Mouse (Mus musculus): ENCODE data around the gene Slc36a2.

The Slc36a2 gene

DNA sequence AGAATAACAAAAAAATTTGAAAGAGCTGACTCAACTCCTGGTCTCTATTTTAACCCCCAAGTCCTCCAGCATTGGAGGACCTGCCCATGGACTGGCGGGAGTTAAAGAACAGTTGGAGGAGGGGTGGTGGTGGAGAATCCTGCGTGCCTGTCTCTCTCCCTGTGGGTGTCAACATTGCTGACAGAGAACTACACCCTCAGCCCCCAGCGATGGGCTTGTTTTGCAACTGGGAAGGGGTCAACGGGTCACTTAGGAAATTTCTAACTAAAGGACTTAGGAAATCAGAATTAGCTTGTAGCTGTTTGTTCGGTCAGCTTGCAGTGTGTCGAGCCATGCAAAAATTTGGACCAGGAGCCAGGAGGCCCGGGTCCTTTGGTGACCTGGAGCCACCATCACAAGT, 1.8 kb downstream of the Slc36a2 start:
- DNase-seq (ENCODE audit: low spot score): no peak

DNA sequence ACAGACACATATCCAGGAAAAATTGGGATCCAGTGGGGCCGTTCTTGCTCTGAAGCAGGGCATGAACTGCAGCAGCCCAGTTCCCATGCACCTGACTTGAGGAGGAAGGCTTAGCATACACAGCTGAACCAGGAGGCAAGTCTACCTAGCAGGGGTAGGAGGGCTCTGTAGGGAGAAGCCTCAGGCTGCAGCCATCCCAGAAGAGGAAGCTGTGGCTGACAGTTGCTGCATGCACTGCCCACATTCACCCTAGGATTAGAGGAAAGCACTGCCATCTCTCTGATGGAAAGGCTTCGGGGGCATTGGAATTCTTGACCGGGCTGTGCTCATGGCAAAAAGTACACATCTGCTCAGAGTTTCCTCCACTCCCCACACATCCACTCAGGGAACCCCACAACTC, 5.0 kb downstream of the Slc36a2 start:
- DNase-seq (ENCODE audit: low spot score): no peak

- DNase-seq (ENCODE audit: low spot score): no peak
These were observed 6.0 kb downstream of the Slc36a2 start for GRCm38 (mm10) chr11:55178830-55179229.

DNA sequence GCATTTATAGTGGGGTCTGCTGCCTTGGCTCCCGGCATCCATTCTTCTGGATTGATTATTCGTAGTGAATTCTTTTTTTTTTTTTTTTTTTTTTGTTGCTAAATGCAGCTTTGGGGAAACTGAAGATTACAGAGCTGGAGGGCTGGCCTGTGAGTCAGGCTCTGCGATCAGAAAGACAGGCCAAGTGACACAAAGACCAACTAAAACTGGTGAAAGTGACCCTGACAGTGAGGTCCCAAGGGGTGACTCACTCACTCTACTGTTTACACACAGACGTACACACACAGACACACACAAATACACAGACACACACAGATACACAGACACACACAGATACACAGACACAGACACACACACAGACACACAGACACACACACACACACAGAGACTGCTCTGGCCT, 14.4 kb downstream of the Slc36a2 start:
- DNase-seq (ENCODE audit: low spot score): no peak

- DNase-seq (ENCODE audit: low spot score): no peak
These were observed 16.0 kb downstream of the Slc36a2 start for GRCm38 (mm10) chr11:55168914-55169313.

GRCm38 (mm10) chr11:55168504-55168903, 16.4 kb downstream of the Slc36a2 start:
- DNase-seq (ENCODE audit: low spot score): no peak

- no peak for DNase-seq (ENCODE audit: low spot score)
These were observed 19.1 kb downstream of the Slc36a2 start for GRCm38 (mm10) chr11:55165748-55166147.

DNA sequence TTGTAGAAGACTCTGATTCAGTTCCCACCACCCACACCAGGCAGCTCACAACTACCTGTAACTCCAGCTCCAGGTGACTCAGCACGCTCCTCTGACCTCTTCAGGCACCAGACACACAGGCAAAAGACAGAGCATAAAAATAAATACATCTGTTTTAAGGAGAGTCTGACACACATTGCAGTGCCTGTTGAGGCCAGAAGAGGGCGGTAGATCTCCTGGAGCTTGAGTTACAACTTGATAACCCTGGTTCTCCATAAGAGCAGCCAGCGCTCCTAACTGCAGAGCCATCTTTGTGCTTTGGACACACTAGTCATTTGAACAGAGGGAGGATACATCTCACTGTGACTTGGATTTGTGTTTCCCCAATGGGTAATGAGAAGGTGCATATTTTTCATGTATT, 20.2 kb downstream of the Slc36a2 start:
- DNase-seq (ENCODE audit: low spot score): no peak

- peak; percentile 46 for DNase-seq (ENCODE audit: low spot score)
These were observed 22.2 kb downstream of the Slc36a2 start for GRCm38 (mm10) chr11:55162670-55163069.

DNA sequence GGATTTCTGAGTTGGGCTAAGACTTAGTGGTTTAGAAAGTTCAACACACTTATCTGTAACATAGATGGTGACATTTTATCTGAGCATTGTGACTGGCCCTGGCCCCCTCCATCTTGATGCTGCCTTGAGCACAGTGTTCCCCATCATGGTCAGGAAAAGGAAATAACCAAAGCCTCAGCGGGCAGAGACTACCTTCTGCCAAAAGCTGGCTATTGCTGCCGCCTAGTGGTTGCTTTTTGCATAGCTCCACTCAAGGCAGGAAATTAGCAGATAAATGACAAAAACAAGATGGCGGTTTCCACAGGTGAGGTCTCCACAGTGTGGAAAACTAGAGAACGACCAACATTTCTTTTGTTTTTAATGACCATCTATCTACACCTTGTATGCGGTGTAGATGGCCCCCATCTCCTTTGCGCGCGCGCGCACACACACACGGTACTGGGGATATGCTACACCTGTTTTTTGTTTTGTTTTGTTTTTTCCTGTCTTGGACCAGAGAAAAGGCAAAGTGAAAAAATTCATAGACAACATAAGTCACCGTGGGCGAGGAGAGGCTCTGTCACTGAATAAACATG, 26.0 kb downstream of the Slc36a2 start:
- peak; percentile 78 for DNase-seq (ENCODE audit: low spot score)

GRCm38 (mm10) chr11:55155070-55155421, 29.8 kb downstream of the Slc36a2 start:
- no peak for DNase-seq (ENCODE audit: low spot score)

- DNase-seq (ENCODE audit: low spot score): no peak
These were observed 30.3 kb downstream of the Slc36a2 start for GRCm38 (mm10) chr11:55154398-55155069.

DNA sequence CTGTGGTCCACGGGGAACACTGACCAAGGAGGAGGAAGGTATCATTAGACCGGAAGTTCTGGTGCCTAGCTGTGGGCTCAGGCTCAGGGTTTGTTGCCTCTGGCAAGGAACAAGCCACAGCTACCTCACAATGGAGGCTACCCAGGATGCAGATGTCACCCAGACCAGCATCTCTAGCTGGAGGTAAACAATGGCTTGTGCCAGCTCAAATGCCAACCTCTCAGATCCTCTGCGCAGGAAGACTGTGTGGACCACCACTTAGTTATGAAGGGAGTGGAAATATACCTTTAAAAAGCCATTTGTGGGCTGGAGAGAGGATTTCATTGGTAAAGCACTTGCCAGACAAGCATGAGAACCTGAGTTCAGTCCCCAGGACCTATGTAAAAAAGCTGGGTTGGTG, 33.3 kb downstream of the Slc36a2 start, which contains the start of gene Slc36a3:
Slc36a3 (minus strand) TSS at position 101 of the 400 bp plus-strand sequence.
- no peak for DNase-seq (ENCODE audit: low spot score)

GRCm38 (mm10) chr11:55148461-55148860, 36.4 kb downstream of the Slc36a2 start:
- no peak for DNase-seq (ENCODE audit: low spot score)

DNA sequence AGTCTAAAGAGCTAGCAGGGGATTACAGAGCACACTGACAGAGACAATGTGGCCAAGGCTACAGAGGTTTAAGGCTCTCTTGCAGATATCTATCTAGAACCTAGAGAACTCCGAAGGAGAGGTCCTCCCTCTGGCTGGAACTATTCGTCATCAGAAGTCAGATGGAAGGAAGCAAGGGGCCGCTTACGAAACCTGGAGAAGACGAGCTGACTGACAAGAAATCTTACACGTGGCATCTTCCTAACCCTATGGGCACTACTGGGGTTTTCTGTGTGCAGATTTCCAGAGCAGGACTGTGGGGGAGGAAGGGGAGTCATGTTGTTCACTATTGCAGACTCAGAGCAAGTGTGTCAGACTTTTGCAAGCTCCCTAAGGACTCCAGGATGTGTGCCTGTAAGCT, 37.5 kb downstream of the Slc36a2 start:
- DNase-seq (ENCODE audit: low spot score): no peak

DNA sequence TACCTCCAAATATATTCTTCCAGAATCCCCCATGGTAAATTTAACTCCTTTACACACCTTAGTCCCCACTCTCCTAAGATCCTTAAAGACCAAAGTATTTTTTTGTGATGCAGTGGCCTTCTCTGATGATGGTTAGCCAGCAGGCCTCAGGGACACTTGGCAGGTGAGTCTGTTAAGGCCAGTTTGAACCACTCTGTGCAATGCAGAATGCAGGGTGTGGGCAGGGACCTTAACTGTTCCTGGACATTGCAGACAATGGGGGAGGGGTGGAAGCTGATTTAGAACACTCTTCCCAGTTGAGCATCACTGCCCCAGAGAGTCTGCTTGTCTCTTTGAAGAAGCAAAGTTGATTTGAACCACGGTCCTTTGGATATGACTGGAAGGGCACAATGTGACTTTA, 38.0 kb downstream of the Slc36a2 start:
- no peak for DNase-seq (ENCODE audit: low spot score)

DNA sequence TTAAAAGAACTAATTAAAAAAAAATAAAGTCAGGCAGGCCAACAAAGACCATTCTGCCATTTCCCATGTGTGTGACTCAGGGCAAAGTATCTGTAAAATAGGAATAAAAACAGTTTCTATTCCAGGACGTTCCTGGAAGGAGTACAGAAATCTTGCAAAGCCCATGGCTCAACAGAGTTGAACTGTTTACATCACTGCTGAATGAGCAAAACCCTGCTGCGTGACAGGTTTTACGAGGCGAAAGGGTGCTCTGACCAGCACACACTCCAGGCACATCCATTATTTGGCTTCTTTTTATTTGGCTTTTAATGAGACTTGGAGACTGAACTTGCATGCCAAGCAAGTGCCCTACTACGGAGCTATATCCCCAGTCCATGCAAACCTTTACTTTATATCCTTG, 40.9 kb downstream of the Slc36a2 start:
- no peak for DNase-seq (ENCODE audit: low spot score)

GRCm38 (mm10) chr11:55141502-55141901, 43.4 kb downstream of the Slc36a2 start:
- DNase-seq (ENCODE audit: low spot score): no peak

DNA sequence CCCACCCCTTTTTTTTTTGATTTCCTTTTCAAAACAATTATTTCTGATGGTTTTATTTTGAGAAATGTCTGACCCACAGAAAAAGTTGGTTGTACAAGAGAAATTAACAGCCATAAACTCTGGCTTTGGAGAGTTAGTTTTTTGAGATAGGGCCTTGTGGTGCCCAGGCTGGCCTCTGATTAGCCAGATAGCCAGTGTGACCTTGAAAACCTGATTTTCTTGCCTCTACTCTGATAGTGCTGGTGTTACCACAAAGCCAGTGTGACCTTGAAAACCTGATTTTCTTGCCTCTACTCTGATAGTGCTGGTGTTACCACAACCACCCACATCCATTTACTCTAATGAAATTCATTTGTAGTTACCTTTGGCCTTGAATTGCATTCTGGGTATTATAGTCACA, 47.2 kb downstream of the Slc36a2 start:
- DNase-seq (ENCODE audit: low spot score): no peak

DNA sequence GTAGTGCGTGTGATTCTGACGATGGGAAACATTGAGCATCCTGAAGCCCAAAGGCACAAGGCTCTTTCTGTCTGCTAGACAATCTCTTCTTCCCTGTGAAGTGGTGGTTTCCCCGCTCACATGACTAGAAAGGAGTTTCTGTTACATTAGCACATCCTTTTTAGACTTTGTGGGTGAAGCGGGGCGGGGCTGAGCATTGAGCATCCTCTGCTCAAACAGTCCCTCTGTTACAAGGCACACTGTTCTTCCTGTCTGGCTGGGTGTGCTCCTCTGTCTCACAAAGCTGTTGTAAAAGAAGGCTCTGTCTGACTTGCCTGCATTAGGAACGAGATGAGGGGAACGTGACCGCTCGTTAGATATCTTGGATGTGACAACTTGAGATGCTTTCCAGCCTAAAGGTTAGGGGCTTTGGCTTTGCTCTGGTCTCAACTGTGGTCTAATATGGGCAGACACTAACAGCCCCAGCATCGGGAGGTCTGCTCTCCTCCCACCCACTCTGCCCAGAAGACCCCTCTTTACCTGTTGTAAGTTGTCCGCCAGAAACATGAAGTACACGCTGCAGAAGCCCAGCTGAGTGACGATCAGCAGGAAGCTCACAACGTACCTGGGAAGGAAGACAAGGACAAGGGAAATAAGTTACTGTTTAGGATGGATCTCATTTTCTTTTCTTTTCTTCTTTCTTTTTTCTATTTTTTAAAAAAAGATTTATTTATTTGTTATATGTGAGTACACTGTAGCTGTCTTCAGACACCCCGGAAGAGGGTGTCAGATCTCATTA, 47.9 kb downstream of the Slc36a2 start:
- DNase-seq (ENCODE audit: low spot score): no peak

DNA sequence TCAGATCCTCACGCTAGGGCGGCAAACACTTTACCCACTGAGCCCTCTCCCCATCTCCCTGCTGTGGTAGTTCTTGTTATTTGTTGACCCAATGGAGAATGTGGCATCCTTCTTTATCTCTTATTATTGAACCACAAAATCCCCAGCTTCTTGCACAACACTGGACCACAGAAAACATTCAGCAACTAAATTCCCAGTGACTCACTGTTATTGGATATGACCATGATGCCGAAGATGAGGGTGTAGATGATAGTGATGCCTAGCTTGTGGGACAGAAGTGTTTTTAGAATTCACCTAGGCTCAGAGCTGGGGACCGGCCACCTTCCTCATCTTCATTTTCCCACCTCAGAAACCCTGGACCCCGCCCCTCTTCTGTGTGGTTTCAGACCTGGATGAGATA, 50.0 kb downstream of the Slc36a2 start:
- DNase-seq (ENCODE audit: low spot score): no peak

- DNase-seq (ENCODE audit: low spot score): no peak
These were observed 50.5 kb downstream of the Slc36a2 start for GRCm38 (mm10) chr11:55134407-55134806.

DNA sequence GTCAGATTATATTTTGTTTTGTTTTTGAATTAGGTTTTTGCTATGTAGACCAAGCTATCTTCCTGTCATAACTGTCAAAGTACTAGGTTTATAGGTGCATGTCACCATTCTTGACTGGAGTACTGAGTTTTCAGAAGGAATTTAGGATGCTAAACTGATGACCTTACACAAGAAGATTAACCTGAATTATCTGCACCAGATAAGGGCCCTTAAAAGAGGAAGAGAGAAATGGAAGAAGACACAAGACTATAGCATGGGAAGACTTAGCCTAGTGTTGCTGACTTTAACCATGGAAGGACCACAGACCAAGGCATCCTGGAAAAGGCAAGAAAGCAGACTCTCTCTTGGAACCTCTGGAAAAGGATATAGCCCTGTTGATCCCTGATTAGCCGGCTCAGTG, 51.7 kb downstream of the Slc36a2 start:
- DNase-seq (ENCODE audit: low spot score): no peak
